Mouse (Mus musculus) neural tube, embryonic 13.5 days (tissue): ENCODE measurements around the gene Pdpr. TPM values are rescaled to one million over a fixed set of nuclear protein-coding genes. Genes with fewer than 3 reads are reported as not detected.
A peak's percentile ranks its signal among the peaks of the same experiment; 100 is the strongest.
"Not testable (repeated sequence)": the region's sequence is repeated elsewhere in the genome, so short reads cannot be mapped to it uniquely, and the experiment has no call there.

Experiments used
- ATAC-seq: fragments of 200-750 bp; cut with Nextera tagmentation; 2 replicates; pipeline ENCODE4 v1.8.0; 2017; ENCODE audit warnings: low read depth, mild to moderate bottlenecking, moderate TSS enrichment, moderate library complexity
- H3K27ac ChIP-seq: fragments of 300-500 bp; sonication (generic); replicated peaks from 2 replicates; pipeline ENCODE4 v1.5.1; 2015; ENCODE audit warnings: moderate library complexity, mild to moderate bottlenecking, inconsistent platforms
- H3K27me3 ChIP-seq: fragments of 300-500 bp; sonication (generic); 2 replicates; pipeline ENCODE4 v1.6.1; 2015; ENCODE audit warnings: mild to moderate bottlenecking, inconsistent platforms
- H3K36me3 ChIP-seq: fragments of 300-500 bp; sonication (generic); 2 replicates; pipeline ENCODE4 v1.6.1; 2015; ENCODE audit warnings: mild to moderate bottlenecking, inconsistent platforms
- H3K4me1 ChIP-seq: fragments of 300-500 bp; sonication (generic); replicated peaks from 2 replicates; pipeline ENCODE4 v1.6.1; 2015; ENCODE audit warnings: inconsistent platforms
- H3K4me2 ChIP-seq: fragments of 300-500 bp; sonication (generic); 2 replicates; pipeline ENCODE4 v1.6.1; 2015; ENCODE audit warnings: inconsistent platforms, mild to moderate bottlenecking, moderate library complexity
- H3K4me3 ChIP-seq: fragments of 300-500 bp; sonication (generic); 2 replicates; pipeline ENCODE4 v1.5.1; 2015; ENCODE audit warnings: mild to moderate bottlenecking, inconsistent platforms
- H3K9ac ChIP-seq: fragments of 300-500 bp; sonication (generic); 2 replicates; pipeline ENCODE4 v1.6.1; 2015; ENCODE audit warnings: moderate library complexity, mild to moderate bottlenecking, inconsistent platforms
- H3K9me3 ChIP-seq: fragments of 300-500 bp; sonication (generic); 2 replicates; pipeline ENCODE4 v1.6.1; 2016; ENCODE audit warnings: inconsistent platforms
- WGBS: fragments of 180-500 bp; shearing (Covaris S2); methylation state at CpG from one replicate; pipeline ENCODE4 v1.1.7; 2015; 5-methylcytosine and 5-hydroxymethylcytosine counted together
- polyA plus RNA-seq: library from polyadenylated mRNA; unstranded; fragments of >200 nt; fragmentation: Nextera tagmentation; extraction: Ambion mirVana; gene quantifications from 2 replicates; pipeline ENCODE4 v1.2.1, GENCODE M21; 2015

The Pdpr gene
- polyA plus RNA-seq, 1 experiment from 2014 or later: 9.6 TPM

- H3K9me3 ChIP-seq, H3K9ac ChIP-seq, H3K4me2 ChIP-seq, H3K4me3 ChIP-seq, H3K27ac ChIP-seq, H3K27me3 ChIP-seq, H3K36me3 ChIP-seq, ATAC-seq: not testable (repeated sequence)
- H3K4me1 ChIP-seq: peaks cover 22% of the 10 kb centered on the region
- 86% methylated on average over 5 of the region's 6 CpGs for WGBS
Measured at GRCm38 (mm10) chr8:111092326-111092725, 2.1 kb upstream of the Pdpr start, which contains the start of gene Clec18a. Clec18a (minus strand) TSS chr8:111092426.

DNA sequence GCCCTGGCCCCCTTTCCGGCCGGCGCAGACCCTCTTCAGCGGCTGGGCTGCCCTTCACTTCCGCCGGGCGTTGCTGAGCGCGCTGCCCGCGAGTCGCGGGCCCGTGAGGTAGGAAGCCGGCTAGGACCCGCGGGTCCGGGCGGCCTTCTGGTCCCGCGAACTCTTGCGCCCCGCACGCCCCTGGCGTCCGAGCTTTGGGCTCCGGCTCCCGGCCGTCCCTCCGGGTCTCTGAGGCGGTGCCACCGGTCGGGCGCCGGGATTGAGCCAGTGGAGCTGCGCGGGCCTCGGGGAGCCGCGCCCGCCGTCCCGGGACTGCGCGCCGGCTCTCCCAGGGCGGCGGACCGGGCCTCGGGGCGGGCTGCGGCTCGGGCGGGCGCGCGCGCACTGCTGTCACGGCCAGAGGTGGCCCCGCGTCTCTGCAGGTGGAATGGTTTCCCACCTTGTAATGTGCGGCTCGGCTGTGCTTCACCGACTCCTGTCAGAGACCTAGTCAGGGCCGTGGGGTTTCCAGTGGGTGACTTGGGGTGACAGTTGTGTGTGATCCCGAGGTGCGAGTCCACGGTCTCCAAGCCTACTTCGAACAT, 381 bp downstream of the Pdpr start:
- H3K4me2 ChIP-seq: peak overlapping the region; percentile 78
- peak; percentile 71; the same call in 1 of the 2 replicates for ATAC-seq
- under 1% methylated on average over 54 of the region's 69 CpGs for WGBS

DNA sequence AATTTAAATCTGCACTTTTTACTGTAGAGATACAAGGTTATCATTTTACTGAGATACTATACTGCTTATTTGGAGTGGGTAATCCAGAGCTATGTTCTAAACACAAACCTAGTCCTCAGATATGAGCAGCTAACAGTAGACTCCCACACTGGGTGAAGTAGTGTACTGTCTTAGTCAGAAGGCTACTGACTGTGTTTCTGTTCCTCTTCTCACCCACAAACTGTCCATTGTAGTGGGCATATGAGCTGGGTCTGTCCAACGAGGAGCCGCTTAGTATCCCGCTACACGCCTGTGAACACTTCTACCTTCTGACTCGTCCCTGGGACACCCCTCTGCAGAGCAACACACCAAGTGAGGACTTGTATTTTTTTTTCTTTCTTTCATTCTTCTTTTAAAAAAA, 20.5 kb downstream of the Pdpr start:
- H3K4me3 ChIP-seq: no peak overlapping the region
- no peak overlapping the region for H3K4me2 ChIP-seq
- WGBS: 96% methylated on average over 5 of the region's 5 CpGs
- no peak overlapping the region for H3K27ac ChIP-seq
- no peaks in the 10 kb centered on the region for H3K27me3 ChIP-seq
- H3K36me3 ChIP-seq: peaks cover 84% of the 10 kb centered on the region
- no peak overlapping the region for H3K9ac ChIP-seq
- ATAC-seq: no peak
- H3K9me3 ChIP-seq: no peaks in the 10 kb centered on the region
- no peaks in the 10 kb centered on the region for H3K4me1 ChIP-seq

More for the DNA sequence above, 381 bp downstream of the Pdpr start:
- Histone ChIP-seq H3K9ac (peak overlapping the region; percentile 77), H3K4me3 (peak overlapping the region; percentile 63), H3K27ac (peak overlapping the region; percentile 42; the same call in 1 of the 2 replicates), H3K4me1 (peaks cover 22% of the 10 kb centered on the region)
- not testable (repeated sequence) for H3K9me3 ChIP-seq, H3K27me3 ChIP-seq, H3K36me3 ChIP-seq

DNA sequence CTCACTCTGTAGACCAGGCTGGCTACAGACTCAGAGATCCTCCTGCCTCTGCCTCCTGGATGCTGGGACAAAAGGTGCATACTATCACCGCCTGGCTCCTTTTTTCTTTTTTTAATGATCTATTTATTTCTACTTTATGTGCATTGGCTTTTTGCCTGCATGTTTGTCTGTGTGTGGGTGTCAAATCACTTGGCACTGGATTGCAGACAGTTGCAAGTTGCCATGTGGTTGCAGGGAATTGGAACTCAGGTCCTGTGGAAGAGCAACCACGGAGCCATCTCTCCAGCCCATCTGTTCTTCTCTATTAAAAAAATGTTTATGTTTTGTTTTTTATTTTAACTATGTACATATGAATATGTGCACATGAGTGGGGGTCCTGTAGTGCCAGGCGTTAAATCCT, 25.1 kb downstream of the Pdpr start:
- no peaks in the 10 kb centered on the region for H3K27me3 ChIP-seq
- H3K9me3 ChIP-seq: no peaks in the 10 kb centered on the region
- H3K27ac ChIP-seq: no peak overlapping the region
- no peak overlapping the region for H3K9ac ChIP-seq
- ATAC-seq: no peak
- H3K4me1 ChIP-seq: no peaks in the 10 kb centered on the region
- no peak overlapping the region for H3K4me2 ChIP-seq
- H3K36me3 ChIP-seq: peaks cover 93% of the 10 kb centered on the region
- 96% methylated on average over 3 of the region's 3 CpGs for WGBS
- H3K4me3 ChIP-seq: no peak overlapping the region

DNA sequence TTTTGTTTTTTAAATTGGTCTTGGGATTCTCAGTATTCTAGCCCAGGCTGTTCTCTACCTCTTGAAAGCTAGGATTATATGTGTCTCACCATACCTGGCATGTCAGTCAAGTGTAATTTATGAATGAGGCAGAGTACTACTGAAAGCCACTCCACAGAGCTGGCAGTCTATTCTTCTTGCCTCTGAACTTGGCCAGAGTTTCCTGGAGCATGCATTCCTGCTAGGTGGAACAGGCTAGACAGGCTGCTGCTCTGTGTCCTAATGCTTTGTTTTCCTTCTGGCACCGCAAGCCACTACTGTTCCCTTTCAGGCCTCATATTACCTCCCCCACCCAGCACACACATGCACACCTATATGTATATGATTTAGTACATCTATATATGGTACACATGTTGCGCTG, 36.3 kb downstream of the Pdpr start:
- ATAC-seq: no peak
- WGBS: 96% methylated on average over 2 of the region's 2 CpGs
- Histone ChIP-seq H3K27ac (no peak overlapping the region), H3K9ac (no peak overlapping the region), H3K36me3 (peaks cover 92% of the 10 kb centered on the region), H3K27me3 (no peaks in the 10 kb centered on the region), H3K4me2 (no peak overlapping the region), H3K4me1 (no peaks in the 10 kb centered on the region), H3K9me3 (no peaks in the 10 kb centered on the region), H3K4me3 (no peak overlapping the region)

- Histone ChIP-seq H3K36me3 (peaks cover 30% of the 10 kb centered on the region), H3K27ac (no peak overlapping the region), H3K4me2 (no peak overlapping the region), H3K4me1 (peaks cover 18% of the 10 kb centered on the region), H3K9me3 (no peaks in the 10 kb centered on the region), H3K27me3 (no peaks in the 10 kb centered on the region), H3K4me3 (no peak overlapping the region), H3K9ac (no peak overlapping the region)
- ATAC-seq: no peak
Measured at GRCm38 (mm10) chr8:111142521-111142920, 48.1 kb downstream of the Pdpr start.

DNA sequence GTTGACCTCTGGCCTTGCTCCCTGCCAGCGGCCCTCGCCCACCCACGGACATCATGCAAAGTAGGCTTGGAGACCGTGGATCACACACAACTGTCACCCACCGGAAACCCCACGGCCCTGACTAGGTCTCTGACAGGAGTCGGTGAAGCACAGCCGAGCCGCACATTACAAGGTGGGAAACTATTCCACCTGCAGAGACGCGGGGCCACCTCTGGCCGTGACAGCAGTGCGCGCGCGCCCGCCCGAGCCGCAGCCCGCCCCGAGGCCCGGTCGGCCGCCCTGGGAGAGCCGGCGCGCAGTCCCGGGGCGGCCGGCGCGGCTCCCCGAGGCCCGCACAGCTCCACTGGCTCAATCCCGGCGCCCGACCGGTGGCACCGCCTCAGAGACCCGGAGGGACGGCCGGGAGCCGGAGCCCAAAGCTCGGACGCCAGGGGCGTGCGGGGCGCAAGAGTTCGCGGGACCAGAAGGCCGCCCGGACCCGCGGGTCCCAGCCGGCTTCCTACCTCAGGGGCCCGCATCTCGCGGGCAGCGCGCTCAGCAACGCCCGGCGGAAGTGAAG, 50.5 kb downstream of the Pdpr start:
- Histone ChIP-seq H3K36me3 (peaks cover 15% of the 10 kb centered on the region), H3K4me1 (peaks cover 18% of the 10 kb centered on the region), H3K4me2 (peak overlapping the region; percentile 78), H3K9ac (peak overlapping the region; percentile 73), H3K27ac (peak overlapping the region; percentile 33; the same call in 1 of the 2 replicates), H3K4me3 (peak overlapping the region; percentile 71)
- WGBS: under 1% methylated on average over 56 of the region's 63 CpGs
- H3K9me3 ChIP-seq, H3K27me3 ChIP-seq: not testable (repeated sequence)
- ATAC-seq: peak; percentile 72

GRCm38 (mm10) chr8:111145460-111146012, 51.1 kb downstream of the Pdpr start:
- peak overlapping the region; percentile 79 for H3K27ac ChIP-seq
- WGBS: 1% methylated on average over 72 of the region's 74 CpGs
- not testable (repeated sequence) for H3K9me3 ChIP-seq, H3K36me3 ChIP-seq, H3K27me3 ChIP-seq
- H3K4me2 ChIP-seq: peak overlapping the region; percentile 83
- H3K4me1 ChIP-seq: peaks cover 18% of the 10 kb centered on the region
- ATAC-seq: peak; percentile 97
- peak overlapping the region; percentile 80 for H3K9ac ChIP-seq
- H3K4me3 ChIP-seq: peak overlapping the region; percentile 71

DNA sequence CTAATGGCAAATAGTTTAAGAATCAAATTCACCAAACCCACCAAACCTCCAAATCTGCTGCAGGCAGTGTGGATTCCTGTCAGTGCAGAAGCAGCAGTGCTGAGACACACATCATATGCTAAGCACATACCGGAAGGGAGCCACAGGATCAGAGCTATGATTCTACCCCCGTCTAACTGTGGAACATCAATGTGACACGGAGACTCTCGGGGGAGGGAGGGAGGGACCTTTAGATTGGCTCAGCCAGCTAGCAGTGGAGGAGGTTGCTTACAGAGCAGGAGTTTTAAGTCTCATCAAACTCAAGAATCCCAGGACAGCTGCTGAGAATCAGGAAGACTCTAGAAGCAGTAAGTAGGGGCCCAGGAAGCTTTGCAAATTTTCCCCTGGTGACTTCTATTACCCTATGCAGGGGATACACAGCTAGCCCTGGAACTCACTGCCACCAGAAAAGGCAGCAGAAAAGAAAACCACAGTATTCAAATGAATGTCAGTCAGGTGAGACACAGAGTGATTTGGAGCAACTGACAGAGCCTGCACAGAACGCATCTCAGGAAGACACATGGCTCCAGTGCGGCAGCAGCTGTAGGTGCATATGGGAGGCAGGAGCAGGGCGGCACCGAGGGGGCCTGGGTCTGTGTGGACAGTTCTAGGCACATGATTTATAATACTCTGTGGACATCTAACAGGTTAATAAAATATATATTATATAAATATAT, 61.4 kb downstream of the Pdpr start:
- Histone ChIP-seq H3K4me3 (no peak overlapping the region), H3K4me1 (no peaks in the 10 kb centered on the region), H3K9ac (no peak overlapping the region), H3K27ac (no peak overlapping the region), H3K9me3 (no peaks in the 10 kb centered on the region), H3K4me2 (no peak overlapping the region), H3K36me3 (peaks cover 91% of the 10 kb centered on the region), H3K27me3 (no peaks in the 10 kb centered on the region)
- WGBS: 96% methylated on average over 8 of the region's 8 CpGs
- ATAC-seq: no peak

DNA sequence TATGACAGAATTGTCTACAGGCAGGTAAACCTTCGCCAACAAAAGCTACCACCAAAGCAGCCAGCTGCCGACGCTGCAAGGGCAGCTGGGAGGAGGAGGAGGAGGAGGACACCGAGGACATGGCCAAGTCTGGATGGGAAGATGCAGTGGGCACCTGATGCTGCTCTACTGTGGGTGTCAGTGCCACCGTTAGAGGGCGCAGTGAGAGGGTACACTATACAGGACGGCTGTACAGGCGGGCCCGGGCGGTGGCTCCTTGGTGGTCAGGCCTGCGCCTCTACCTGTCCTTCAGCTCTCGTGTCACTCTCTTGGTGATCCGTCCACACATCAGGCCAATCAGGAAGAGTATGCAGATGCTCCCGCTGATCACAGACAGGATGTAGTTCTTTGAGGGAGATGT, 63.2 kb downstream of the Pdpr start:
- WGBS: 49% methylated on average over 14 of the region's 14 CpGs
- no peak overlapping the region for H3K4me2 ChIP-seq
- H3K27ac ChIP-seq: no peak overlapping the region

GRCm38 (mm10) chr8:111171661-111172060, 77.2 kb downstream of the Pdpr start:
- Histone ChIP-seq H3K27ac (no peak overlapping the region), H3K27me3 (no peaks in the 10 kb centered on the region), H3K9me3 (no peaks in the 10 kb centered on the region), H3K4me1 (no peaks in the 10 kb centered on the region), H3K4me2 (no peak overlapping the region), H3K9ac (no peak overlapping the region), H3K36me3 (peaks cover 92% of the 10 kb centered on the region), H3K4me3 (no peak overlapping the region)
- no peak for ATAC-seq
- WGBS: 79% methylated on average over 5 of the region's 5 CpGs

More for the DNA sequence above, 63.2 kb downstream of the Pdpr start:
- no peaks in the 10 kb centered on the region for H3K27me3 ChIP-seq
- H3K9ac ChIP-seq: no peak overlapping the region
- peaks cover 98% of the 10 kb centered on the region for H3K36me3 ChIP-seq
- no peak for ATAC-seq
- no peak overlapping the region for H3K4me3 ChIP-seq
- no peaks in the 10 kb centered on the region for H3K4me1 ChIP-seq
- H3K9me3 ChIP-seq: no peaks in the 10 kb centered on the region

DNA sequence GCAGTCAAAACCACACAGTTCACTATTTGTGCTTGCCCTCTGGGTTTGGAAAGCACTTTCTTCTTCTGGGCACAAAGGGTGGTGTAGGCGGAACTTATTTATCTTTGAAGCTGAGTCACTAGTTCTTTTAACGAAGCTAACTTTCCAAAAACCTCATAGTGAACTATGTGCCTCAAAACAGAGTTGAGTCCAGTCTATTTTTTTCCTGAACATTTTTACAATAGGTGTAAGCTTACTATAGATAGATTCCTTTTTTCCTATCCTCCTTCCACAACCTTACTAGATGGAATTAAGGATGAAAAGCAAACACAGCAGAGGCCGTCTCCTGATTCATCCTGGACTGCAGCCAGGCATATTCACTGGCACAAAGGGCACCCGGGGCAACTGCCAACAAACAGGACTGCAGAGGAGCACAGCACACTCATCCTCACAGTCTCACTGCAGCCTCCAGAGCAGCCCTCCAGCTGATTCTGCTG, 91.1 kb downstream of the Pdpr start:
- Histone ChIP-seq H3K9ac (no peak overlapping the region), H3K36me3 (peaks cover 75% of the 10 kb centered on the region), H3K27me3 (no peaks in the 10 kb centered on the region), H3K4me3 (no peak overlapping the region), H3K4me1 (no peaks in the 10 kb centered on the region), H3K9me3 (no peaks in the 10 kb centered on the region), H3K4me2 (no peak overlapping the region), H3K27ac (no peak overlapping the region; the same call in 1 of the 2 replicates)
- WGBS: 61% methylated on average over 4 of the region's 4 CpGs
- no peak for ATAC-seq
